Mouse (Mus musculus) neutrophil, adult 5-6 weeks (primary cell): ENCODE data around the gene Ranbp9. TPM values are rescaled to one million over a fixed set of nuclear protein-coding genes. Genes with fewer than 3 reads are reported as not detected.
A peak's percentile ranks its signal among the peaks of the same experiment; 100 is the strongest.

Experiments used
- ATAC-seq: fragments of 151-379, 151-347 bp; 2 replicates; pipeline ENCODE4 v1.8.0; 2017; ENCODE audit warnings: mild to moderate bottlenecking, moderate TSS enrichment; ENCODE audit not compliant: insufficient number of reproducible peaks, poor library complexity, low FRiP score, severe bottlenecking; ENCODE audit errors: extremely low read depth
- total RNA-seq: library from RNA; stranded (forward); fragments of 200-1000 nt; gene quantifications from 2 replicates; pipeline ENCODE4 v1.2.3, GENCODE M21; 2017

The Ranbp9 gene
- total RNA-seq, 1 experiment from 2014 or later = 100 TPM

- peak; percentile 94 for ATAC-seq
Measured at GRCm38 (mm10) chr13:43398297-43399080, 82.6 kb downstream of the Ranbp9 start, which contains the start of gene Nol7. TSS of gene Nol7 (plus strand) at chr13:43398390.

GRCm38 (mm10) chr13:43397700-43398296, 83.3 kb downstream of the Ranbp9 start:
- no peak for ATAC-seq

GRCm38 (mm10) chr13:43385321-43385720, 95.8 kb downstream of the Ranbp9 start:
- no peak for ATAC-seq

DNA sequence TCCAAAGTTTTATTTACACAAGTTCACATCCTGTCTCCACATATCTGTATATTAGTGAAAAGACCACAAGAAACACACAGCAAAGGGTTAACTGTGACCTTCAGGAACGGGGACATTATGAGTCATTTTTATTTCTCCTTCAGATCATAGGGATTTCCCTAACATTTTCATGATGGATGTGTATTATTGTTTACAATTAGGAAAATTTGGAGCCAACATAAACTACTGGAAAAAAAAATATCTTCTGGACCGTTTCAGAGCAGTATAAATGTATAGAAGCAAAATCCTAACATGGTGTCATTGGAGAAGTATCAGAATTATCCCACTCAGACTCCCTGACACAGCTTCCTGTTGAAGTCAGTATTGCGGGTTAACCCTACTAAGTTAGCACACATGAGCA, 101.1 kb downstream of the Ranbp9 start:
- ATAC-seq = no peak

DNA sequence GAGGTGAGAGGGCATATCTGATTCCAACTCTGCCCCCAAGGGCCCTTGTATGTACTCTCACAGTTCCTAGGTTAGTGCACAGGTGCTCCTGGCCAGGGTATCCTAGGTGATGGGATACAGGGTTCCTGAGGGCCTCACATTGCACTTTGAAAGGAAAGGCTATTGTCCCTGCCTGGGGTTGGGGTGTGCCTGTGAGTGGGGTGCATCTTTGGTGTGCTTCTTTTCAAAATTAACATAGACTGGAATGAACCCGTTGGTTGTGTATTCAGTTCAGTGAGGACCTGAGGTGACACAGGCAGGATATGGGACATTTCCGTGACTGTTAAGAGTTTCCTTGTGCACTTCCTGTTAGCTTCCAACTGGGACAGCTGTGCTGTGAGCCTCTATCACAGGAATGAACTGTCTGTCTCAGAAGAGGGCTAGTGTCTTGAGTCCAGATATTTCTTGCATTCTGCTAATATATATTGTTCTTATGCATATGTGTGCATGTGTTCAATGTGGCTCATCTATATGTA, 106.1 kb downstream of the Ranbp9 start:
- ATAC-seq = no peak

DNA sequence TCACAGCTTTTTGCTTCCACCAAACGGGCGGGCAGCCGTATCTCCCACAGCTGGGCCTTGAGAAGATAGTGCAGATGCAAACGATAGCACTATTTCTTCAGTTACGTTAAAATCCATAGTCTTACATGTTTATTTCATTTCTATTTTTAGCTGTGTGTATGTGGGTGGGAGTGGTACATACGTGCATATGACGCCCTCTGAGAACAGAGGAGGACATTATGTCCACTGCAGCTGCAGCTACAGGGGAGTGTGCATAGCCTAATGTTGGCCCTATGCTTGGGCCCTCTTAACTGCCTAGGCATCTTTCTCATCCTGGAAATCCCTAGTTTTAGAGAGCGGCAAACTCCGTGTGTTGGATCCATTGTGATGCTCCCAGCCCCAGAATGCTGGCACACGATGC, 106.9 kb downstream of the Ranbp9 start:
- ATAC-seq = no peak

GRCm38 (mm10) chr13:43372892-43373291, 108.2 kb downstream of the Ranbp9 start:
- no peak for ATAC-seq

GRCm38 (mm10) chr13:43370063-43370462, 111.0 kb downstream of the Ranbp9 start:
- no peak for ATAC-seq

- ATAC-seq = no peak
Measured at GRCm38 (mm10) chr13:43365825-43366184, 115.3 kb downstream of the Ranbp9 start.

GRCm38 (mm10) chr13:43364985-43365824, 115.9 kb downstream of the Ranbp9 start, which contains the start of gene Sirt5:
TSS of gene Sirt5 (plus strand) at chr13:43365496.
- ATAC-seq = peak; percentile 89

DNA sequence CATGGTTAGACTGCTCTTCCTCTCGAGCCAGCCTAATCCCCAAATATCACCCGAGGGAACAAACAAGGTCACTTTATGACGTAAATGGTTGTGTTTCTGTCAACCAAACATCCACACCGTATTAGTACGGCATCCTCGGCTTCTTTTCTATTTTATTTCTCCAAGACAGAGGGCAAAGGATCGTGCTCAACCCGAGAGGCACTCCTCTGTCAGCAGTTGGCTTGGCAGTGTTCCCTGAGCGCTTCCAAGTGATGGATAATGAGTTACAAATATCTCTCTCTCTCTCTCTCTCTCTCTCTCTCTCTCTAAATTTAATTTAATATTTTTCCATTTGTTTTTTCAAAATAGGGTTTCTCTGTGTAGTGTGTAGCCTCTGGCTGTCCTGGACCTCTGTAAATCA, 118.7 kb downstream of the Ranbp9 start:
- ATAC-seq = no peak

DNA sequence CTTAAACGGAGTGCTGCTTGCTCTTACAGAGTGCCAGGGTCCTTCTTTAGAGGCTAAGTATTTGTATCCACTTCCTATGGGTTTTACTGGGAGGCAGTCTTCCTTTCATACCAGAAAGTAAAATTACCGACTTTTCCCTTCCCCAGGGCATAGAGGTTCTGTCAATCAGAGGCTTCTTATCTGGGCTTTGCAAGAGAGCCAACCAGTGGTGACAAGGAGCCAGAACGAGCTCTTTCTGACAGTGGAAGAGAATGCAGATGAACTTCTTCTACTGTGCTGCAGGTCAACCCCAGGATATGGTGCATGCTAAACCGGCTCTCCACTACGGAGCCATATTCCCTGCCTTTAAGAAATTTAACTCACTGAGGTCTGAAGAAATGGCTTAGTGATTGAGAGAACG, 120.5 kb downstream of the Ranbp9 start:
- no peak for ATAC-seq

DNA sequence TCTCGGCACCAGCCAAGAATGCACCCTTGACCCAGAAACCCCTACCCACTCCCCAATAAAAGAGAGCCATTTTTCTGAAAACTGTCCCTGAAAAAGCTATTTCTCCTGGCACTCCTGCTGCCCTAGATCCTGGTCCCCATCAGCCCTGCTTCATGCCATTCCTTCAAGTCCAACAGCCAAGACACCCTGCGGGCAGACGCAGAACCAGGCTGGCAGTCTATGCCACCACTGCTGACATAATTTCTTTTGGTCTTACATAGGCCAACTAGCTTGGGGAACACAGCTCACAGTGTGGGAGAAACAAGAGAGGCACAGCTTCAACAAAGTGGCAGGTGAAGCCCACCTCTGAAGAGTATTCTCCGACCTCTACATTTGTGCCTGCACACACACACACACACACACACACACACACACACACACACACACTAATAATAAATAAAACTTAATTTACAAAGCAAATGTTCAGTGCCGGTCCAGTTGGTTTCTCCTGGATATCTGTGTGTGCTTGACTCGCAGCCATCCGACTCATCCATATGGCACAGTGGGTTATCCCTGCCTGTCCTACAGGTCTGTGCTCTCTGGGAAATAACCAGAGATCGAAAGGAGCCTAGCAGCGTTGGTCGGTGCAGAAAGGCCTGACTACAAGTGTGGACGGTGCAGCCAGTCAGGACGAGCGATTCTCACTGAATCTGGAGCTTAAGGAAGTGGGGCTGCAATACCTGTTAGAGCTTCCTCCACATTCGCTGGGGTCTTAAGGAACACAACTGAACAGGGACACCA, 124.5 kb downstream of the Ranbp9 start:
- no peak for ATAC-seq

DNA sequence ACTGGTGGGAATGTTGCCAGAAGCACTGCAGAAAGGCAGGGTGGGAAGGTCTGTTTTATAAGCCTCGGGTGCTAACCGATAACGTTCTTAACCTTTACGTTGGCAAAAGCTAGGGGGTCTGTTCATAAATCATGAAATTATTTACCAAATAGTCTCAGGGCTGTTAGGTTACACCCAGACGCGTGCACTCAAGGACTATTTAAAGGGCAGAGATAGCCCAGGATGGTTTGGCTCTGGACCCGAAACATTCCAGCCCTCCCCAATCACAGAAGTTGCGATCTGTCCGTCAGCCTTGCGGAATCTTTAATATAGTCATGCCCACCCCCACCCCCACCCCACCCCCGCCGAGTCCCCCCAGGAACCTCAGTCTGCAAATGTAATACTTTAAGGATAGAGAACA, 126.7 kb downstream of the Ranbp9 start:
- ATAC-seq = no peak

DNA sequence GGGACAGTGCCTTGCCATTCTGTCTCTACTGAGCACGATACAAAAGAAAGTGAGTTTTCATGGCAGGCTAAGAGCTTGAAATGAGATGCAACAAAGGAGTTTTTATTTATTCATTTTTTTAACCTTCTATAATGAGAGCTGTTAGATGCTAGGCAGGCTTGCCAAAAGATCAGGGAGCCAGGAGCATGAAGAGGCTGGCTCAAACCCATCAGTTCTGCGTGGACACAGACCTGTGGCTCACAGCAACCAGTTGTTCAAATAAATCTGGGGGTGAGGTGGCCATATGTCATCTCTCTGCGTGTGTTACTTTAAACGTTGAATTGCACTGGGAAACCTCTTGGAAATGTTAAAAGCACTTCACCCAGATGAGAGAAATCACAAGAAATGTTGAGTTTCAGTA, 127.7 kb downstream of the Ranbp9 start:
- no peak for ATAC-seq
